Mouse (Mus musculus): ENCODE measurements around the gene Ugt1a9.

DNA sequence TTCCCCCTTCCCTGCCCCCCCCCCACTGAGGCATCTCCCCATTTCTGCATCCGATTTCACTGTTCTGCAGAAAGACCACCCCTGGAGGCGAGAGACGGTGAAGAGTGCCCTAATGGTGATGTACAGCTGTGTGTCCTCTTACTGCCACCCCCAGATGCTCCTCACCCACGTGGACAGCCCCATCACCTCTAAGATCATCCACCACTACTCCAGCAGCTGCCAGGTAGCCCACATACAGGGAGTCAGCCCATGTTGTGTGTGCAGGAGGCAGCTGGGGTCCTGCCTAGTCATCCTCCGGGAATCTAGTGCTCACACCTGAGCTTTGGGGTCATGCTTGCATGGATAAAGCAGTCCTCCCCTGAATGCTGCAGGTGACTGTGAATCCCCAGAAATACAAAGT, 173.3 kb downstream of the Ugt1a9 start:
- TF ChIP-seq GATA1 (IDR thresholded peaks at IDR 0.05; ENCODE audit: borderline replicate concordance, low read length) (no peak), FLI1 (IDR thresholded peaks at IDR 0.05; ENCODE audit: low read length) (no peak)
